Mouse (Mus musculus) CD4-positive helper T cell, adult 2 months (primary cell): ENCODE results near the gene Hmgb2.
A peak's percentile ranks its signal among the peaks of the same experiment; 100 is the strongest.
"Not testable (repeated sequence)": the region's sequence is repeated elsewhere in the genome, so short reads cannot be mapped to it uniquely, and the experiment has no call there.

ENCODE experiments used
- DNase-seq: peaks from one replicate; pipeline ENCODE4 v3.0.0-alpha.2; 2012; ENCODE audit warnings: low read depth, missing footprints, low spot score

Hmgb2 gene

DNA sequence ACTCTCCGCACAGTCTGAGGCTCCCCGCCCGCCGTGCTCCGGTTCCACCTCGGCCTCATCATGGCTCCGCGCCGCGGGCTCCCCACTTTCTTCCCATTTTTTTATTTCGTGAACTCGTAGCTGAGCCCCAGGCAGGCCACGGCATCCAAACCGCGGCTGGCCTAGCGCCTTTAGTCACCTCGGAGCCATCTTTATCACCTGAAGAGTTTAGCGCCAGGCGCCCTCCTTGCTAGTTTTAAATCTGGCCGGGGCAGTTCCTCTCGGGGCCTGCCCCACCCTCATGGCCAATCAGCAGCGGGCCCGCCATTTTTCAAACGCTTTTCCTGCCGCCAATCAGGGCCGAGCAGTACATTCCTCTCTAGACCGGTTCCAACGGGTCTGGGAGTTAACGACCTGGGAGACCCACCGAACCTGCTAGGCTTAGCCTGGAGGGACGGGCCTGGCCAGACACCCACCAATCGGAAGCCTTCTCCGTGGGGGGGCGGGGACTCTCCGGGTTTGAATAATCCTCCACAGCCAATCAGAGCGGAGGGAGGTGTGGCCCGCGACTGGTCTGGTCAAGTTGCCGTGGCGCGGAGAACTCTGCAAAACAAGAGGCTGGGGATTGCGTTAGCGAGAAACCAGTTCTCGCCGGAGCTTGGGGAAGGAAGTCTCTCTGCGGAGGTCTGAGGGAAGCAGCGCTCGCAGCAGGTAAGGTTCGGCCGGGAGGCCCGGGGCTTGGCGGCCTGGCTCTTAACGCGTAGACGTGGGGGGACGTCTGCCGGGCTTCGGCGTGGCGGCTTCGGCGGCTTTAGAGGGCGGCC is at the start of gene Hmgb2:
TSS of gene Hmgb2 (plus strand) at position 592 of the 803 bp plus-strand sequence.
- peak; percentile 99 for DNase-seq

DNA sequence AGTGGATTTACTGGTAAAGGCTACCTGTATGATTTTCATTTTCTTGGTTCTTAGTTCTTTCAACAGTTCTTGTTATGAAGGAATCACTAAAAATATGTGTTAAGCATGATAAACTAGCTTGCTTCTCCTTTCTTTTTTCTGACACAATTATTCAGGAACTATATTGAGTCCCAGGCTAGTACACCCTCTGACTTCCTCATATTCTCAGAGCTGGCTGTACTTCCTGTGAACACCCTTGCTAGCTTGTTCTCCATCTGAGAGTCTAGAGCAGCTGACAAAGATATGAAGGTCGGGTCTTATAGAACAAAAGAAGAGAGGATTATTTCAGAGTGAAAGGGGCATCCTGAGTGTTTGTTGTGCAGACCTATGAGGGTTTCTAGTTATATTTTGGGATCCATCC is 48.9 kb upstream of the Hmgb2 start:
- DNase-seq, result no peak

DNA sequence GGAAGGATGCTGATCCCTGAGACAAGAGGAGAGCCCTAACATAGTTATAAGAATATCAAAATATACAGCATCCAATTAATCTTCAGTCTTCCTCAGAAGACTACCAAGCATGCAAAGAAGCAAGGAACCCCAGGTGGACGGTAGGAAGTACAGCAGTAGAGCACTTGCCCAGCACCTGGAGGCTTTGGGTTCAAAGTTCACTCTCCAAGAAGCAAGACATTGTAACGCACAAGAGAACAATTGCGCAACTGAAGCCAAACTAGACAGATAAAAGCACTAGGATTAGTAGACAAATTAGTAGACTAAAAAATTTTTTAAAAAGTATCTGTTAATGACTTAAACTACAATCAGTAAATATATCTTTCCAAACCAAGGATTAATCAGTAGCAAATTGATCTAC is 48.0 kb upstream of the Hmgb2 start:
- DNase-seq, result no peak

DNA sequence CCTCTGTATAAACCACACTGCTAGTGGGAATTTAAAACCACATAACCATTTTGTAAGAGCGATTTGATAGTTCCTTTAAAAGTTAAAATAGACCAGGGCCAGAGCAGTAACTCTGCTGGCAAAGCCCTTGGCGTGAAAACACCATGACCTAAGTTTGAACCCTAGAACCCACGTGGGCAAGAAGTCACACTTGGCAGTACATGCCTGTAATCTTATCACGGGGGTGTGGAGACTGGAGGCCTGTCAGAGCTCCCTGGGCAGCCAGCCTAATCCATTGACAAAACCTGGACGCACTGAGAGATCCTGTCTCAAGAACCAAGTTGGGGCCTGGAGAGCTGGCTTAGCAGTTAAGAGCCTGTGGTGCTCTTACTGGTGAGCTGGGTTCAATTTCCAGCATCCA is 43.1 kb upstream of the Hmgb2 start:
- DNase-seq, result no peak

DNA sequence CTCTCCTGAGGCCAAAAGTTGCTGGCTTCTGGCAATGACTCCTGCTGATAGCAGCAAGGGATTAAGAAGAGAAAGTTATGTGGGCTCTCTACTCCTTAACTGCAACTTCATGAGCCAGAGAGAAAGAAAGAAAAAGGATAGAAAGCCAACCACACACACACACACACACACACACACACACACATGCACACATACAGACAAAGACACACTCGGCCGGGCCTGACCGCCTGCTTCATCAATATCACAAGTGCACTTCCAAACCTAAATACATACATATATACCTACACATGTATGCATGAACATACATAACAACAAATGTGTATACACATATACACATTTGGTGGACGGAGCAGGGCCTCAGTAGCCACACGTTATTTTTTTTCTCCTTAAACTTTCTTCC is 40.8 kb upstream of the Hmgb2 start:
- no peak for DNase-seq

DNA sequence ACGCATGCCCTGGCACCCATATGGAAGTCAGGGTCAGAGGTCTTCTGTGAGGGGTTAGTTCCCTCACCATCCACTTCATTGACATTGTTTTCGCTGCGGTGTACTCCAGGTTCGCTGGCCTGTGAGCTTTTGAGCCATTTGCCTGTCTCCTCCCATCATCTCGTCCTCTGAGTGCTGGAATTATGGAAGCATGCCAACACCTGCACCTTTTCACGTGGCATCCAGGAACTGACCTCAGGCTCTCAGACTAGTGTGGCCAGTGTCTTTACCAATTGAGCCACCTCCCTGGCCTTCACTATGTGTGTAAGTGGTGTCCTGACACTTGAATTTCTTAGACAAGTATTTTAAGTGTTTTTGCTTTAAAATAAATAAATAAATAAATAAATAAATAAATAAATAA is 38.0 kb upstream of the Hmgb2 start:
- DNase-seq, result no peak

DNA sequence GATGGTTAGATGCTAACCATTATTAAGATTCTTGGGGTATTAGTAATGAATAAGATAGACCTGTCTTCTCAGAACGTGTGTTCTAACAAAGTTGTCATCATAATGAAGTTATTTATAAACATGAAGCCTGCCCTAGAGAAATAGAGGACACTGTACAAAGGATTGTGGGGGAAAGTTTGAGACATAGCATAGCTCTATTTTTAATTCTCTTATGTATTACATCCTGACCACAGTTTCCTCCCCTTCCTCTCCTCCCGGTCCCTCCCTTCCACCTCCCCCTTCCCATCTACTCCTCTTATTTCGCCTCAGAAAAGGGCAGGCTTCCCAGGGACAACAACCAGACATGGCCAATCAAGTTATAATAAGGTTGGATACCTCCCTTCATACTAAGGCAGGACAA is 33.3 kb upstream of the Hmgb2 start:
- no peak for DNase-seq

DNA sequence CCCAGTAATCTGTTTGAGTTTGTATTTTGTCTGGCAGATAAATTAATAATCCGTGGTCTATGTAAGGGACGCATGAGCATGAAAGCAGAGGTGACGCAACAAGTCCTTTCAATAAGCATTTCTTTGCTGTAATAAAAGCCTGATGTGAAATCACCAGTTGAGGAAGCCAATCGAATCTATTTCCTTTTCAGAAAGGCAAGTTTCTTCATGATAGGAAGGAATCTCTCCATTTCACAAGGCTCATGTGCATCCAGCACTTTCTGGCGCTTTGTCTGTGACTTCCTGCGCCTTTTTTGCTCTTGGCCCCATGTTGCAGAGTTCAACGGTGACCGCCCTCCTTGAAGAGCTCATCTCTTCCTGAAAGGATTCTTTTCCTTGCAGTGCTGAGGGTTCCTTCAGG is 32.0 kb upstream of the Hmgb2 start:
- DNase-seq, result no peak

DNA sequence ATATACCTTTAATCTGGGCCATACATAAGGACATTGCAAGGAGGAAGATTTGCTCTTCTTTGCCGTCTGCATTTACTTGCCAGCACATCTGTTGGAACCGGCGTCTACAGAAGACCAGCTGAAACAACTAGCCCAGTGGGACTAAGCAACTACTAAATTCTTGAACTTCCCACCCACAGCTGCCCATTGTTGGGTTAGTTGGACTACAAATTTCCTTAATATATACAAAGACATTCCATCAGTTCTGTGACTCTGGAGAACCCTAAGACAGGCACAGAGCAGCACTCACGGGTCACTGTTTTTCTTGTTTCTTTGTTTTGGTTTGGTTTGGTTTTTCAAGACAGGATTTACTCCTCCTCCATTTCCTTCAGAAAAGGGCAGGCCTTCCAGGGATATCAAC is 31.1 kb upstream of the Hmgb2 start:
- no peak for DNase-seq

DNA sequence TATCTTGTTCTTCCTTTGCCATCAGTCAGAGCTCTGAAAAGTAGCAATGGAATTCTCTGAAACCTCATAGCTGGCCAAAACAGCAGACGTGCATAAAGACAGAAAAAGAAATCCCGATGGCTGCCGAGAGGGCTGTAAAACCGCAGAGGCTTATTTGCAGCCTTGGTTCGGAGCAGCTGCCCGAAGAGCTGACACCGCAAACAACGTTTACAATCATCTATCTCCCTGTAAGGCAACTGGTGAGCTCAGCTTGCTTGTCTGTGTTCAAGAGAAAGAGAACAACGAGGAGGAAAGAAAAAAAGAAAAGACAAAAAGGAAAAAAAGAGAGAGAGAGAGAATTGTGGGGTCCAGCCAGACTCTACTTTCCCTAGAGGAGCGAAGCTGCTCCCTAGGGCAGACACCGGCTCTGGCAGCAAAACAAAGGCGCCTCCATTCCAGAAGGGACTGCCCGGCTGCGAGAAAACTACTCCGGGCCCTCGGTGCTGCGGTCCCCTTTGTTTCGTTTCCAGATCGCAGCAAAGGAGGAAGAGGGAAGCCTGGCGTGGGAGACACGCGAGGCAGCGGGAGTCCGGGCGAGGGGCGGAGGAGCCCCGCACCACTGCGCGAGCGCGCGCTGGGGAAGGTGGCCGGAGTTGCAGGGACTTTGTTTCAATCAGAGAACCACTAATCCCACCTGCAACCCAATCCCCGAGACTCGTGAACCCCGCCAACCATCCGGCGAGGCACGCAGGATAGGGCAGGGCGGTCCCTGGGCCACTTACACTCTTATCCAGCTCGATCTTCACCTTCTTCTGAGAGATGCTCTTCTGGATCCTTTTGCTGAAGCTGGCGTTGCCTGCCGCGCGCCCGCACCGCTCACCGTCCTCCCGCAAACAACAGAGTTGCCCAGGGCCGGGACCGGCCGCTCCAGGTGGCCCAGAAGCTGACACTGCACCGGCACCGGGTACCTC is 24.9 kb upstream of the Hmgb2 start:
- DNase-seq, result peak; percentile 41

DNA sequence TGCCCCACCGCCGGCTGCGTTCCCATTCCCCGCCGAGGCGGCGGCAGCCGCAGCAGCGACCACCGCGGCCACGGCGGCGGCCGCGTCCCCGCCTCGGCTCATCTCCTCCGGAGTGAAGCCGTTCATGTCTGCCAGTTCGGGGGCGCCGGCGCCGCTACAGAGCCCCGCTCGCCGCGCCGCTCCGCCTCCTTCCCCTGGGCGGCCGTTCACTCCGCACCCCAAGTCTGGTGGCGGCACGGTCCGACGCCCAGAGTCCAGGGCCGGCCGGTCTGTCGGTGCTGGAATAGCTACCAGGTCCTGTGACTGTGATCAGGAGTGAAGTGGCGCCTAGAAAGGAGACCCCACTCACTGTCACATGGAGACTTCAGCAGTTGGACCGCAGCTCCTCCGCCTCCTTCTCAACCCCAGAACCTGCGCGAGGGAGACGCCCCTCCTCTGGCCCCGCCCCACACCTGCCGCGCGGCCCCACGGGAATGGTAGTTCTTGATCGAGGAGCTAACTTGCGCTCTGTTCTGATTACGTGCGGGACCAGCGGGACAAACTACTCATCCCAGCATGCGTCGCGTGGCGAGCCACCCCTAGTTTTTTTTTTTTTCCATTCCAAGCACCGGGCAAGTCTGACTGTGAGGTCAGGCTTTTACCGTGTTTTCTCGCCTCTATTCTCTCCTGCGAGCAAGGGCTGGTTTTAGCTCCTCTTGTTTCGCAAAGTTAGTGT is 24.1 kb upstream of the Hmgb2 start, which contains the start of gene Sap30:
TSS of gene Sap30 (minus strand) at position 420 of the 715 bp plus-strand sequence.
- DNase-seq, result peak; percentile 99

DNA sequence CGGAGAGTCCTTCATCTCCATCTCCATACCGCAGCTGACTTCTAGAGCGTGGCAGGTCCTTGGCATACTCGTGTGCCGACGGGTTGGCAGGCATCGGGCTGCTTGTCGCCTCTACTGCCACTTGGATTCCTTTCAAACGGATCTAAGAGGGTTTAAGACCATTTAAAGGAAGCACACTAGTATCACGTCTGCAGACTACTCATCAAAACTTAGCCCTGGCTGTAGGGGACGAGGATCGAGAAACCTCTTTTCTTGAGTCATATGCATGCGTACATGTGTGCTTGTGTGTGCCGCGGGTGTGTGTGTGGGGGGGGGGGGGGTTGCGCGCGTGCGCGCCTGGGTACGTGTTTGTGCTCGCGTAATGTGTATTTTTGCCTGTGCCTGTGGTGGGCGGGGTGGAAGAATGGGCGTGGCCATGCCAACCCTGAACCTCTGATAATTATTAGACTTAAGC is 23.4 kb upstream of the Hmgb2 start:
- peak; percentile 93 for DNase-seq

DNA sequence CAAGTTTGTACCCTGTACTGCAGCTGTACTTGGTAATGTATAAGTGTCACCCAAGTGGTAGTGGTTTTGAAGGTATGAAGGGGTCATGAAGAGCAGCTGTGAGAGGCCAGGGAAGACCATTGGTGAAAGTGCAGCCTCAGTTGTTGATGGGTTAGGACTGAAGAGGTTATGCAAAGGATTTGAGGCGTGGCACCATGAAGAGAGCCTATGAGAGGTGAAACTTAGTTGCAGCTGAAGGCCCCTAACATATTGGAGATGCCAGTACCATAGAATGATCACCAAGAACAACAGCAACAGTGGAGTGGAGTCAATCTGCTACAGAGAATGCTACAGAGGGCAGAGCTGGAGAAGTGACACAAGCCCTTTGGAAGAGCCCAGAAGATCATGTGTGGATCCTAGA is 22.3 kb upstream of the Hmgb2 start:
- no peak for DNase-seq

DNA sequence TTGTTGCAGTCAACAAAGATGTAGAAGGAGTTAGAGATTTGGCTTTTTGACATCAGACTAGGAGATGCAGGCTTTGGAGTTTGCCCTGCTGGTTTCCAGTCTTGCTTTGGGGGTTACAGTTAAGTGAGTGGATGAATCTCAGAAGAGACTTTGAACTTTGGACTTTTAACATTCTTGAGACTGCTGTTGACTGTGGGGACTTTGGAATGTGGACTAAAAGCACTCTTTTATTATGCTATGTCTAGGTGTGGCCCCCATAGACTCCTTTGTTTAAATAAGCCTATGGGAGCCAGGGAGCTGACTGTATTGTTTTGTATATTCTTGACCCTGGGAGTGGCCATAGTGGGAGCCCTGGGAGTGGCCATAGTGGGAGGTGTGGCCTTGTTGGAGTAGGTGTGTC is 21.8 kb upstream of the Hmgb2 start:
- DNase-seq, result no peak

DNA sequence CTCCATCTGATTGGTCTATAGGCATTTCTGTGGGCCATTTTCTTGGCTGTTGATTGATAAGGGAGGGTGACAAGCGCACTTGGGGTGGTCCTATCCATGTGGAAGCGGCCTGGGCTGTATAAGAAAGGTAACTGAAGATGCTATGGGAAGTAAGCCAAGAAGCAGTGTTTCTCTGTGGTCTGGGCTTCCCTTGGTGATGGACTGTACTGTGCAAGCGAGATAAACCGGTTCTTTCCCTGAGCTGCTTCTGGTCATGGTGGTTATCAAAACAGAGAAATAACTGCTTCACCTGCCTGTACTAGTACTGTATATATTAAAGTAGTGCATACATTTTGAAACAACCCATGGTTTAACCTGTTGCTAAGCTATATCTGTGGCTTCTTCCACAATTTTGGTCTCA is 19.8 kb upstream of the Hmgb2 start:
- DNase-seq, result no peak

DNA sequence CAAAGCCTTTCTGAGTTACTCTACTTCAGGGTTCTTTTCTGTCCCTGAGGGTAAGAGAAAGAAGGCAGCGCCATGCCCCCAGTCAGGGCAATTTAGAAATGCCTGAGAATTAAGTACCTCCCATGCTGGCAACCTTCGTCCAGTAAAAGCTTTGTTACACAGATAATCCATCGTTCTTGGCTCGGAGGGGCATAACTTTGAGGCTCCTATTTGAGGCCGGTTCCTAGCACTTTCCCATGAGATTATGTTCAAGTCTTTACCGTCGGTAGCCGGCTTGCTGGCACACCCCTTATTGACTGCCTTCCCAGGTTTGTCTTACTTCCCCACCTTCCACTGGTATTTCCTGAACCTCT is 13.2 kb upstream of the Hmgb2 start:
- no peak for DNase-seq

DNA sequence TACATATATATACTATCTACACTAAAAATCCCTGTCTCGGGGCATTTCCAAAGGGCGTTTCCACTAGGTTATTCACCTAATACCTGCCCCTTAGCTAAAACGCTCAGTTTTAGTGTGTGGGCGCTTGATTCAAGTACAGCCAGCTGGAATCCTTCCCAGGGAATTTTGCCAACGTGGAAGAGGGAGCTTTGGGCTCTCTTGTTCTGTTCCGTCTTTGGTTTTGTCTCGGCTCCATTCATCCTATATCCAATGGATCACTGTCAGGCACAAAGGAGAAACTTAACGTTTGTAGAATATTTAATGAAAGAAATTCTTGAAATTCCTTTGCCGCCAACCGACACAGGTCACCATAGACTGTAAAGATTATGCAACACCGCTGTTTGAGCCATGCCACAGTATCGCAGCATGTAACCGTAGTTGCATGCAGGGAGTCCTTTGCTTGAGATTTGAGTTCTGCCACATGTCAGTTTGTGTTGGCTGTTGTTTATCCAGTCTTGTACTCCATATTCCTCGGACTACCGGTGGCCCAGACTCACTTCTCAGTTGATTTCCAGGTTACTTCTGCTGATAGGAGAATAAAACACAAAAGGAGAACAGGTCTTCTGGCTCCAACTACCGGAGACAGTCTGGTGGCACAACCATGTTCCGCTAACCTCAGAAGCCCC is 12.7 kb upstream of the Hmgb2 start:
- DNase-seq, result no peak

DNA sequence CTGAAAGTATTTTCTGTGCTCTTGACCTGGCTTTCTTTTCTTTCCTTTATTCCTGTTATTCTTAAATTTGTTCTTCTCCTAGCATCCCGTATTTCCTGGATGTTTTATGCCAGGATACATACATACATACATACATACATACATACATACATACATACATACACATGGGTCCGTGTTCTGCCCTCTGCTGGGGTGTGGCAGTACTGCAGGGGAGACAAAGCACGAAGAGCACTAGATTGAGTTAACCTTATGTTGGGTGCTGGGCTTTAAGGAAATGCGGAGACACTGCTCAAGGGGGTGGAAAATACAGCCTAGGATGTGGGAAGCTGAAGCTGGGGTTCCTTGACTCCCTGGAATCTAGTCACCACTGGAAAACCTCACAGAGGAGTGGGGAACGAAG is 8.1 kb upstream of the Hmgb2 start:
- DNase-seq, result peak; percentile 80

DNA sequence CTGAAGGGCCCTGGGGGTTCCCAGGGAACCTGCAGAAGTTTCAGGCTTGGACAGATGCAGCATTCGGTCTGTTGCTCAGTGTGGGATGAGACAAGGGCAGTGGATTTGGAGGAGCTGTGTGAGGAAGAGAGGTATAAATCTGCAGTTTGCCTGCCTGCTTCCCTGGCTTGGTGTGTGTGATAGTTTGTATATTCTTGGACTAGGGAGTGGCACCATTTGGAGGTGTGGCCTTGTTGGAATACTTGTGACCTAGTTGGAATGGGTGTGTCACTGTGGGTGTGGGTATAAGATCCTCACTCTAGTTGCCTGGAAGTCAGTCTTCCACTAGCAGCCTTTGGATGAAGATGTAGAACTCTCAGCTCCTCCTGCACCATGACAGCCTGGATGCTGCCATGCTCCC is 6.2 kb upstream of the Hmgb2 start:
- DNase-seq, result not testable (repeated sequence)

DNA sequence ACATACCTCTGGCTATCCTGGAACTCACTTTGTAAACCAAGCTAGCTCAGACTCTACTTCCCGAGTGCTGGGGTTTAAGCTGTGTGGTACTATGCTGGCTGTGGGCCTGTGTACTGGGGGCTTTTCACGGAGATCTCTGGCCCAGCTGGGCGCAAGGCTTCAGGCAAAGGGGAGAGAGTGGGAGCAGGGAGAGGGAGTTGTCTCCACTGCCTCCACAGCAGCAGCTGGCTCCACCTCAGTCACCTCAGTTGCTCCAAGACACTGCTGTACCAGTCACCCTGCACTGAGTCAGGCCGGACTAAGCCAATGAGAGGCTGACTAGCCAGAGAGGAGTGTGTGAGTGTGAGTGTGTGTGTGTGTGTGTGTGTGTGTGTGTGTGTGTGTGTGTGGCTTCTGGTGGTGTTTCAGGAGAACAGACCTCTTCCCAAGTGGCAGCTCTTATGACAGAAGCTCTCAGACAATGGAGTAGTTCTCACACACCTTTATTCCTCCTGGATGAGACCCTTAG is 4.1 kb upstream of the Hmgb2 start:
- no peak for DNase-seq

DNA sequence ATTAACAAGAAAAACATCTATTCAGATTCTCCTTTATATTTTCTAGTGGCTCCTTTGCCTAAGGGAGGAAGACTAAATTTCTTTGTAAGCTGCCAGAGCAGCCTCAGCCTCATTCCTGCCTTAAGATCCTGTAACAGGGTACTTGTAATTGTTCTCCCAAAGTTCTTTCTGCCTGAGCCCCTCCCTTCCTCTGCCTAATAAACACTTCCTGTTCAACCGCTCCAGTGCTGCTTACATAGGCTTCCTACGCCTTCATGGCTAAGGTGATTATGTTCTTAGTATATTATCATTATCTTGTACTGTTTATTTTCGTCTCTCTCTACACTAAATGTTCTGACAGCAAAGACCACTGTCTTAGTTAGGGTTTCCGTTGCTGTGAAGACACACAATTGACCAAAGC is 3.0 kb upstream of the Hmgb2 start:
- DNase-seq, result no peak
